Mouse (Mus musculus) midbrain, embryonic 16.5 days (tissue): ENCODE measurements around the gene Lat. TPM values are rescaled to one million over a fixed set of nuclear protein-coding genes. Genes with fewer than 3 reads are reported as not detected.
"Not testable (repeated sequence)": the region's sequence is repeated elsewhere in the genome, so short reads cannot be mapped to it uniquely, and the experiment has no call there.

Experiments
- ATAC-seq: fragments of 200-750 bp; cut with Nextera tagmentation; 2 replicates; pipeline ENCODE4 v1.8.0; 2017; ENCODE audit warnings: moderate TSS enrichment
- H3K27ac ChIP-seq: fragments of 300-500 bp; sonication (generic); 2 replicates; pipeline ENCODE4 v1.5.1; 2014; ENCODE audit warnings: mild to moderate bottlenecking, low read length, mixed read lengths
- H3K27me3 ChIP-seq: fragments of 300-500 bp; sonication (generic); 2 replicates; pipeline ENCODE4 v1.6.1; 2014; ENCODE audit warnings: low read depth, low read length, mixed read lengths; ENCODE audit not compliant: control insufficient read depth, insufficient read depth
- H3K36me3 ChIP-seq: fragments of 300-500 bp; sonication (generic); 2 replicates; pipeline ENCODE4 v1.6.1; 2014; ENCODE audit warnings: mild to moderate bottlenecking, low read length, moderate library complexity, mixed read lengths; ENCODE audit not compliant: control insufficient read depth, insufficient read depth
- H3K4me1 ChIP-seq: fragments of 300-500 bp; sonication (generic); 2 replicates; pipeline ENCODE4 v1.6.1; 2014; ENCODE audit warnings: mild to moderate bottlenecking, low read length, mixed read lengths; ENCODE audit not compliant: control insufficient read depth, insufficient read depth
- H3K4me2 ChIP-seq: fragments of 300-500 bp; sonication (generic); 2 replicates; pipeline ENCODE4 v1.6.1; 2014; ENCODE audit warnings: mild to moderate bottlenecking, low read length, mixed read lengths
- H3K4me3 ChIP-seq: fragments of 300-500 bp; sonication (generic); 2 replicates; pipeline ENCODE4 v1.5.1; 2014; ENCODE audit warnings: low read depth, mild to moderate bottlenecking, low read length, moderate library complexity, mixed read lengths
- H3K9ac ChIP-seq: fragments of 300-500 bp; sonication (generic); 2 replicates; pipeline ENCODE4 v1.6.1; 2014; ENCODE audit warnings: low read depth, low read length, mixed read lengths
- H3K9me3 ChIP-seq: fragments of 300-500 bp; sonication (generic); replicated peaks from 2 replicates; pipeline ENCODE4 v1.6.1; 2014; ENCODE audit warnings: mild to moderate bottlenecking, low read length, mixed read lengths; ENCODE audit not compliant: control insufficient read depth, poor library complexity, severe bottlenecking
- WGBS: fragments of 180-500 bp; shearing (Covaris S2); extraction: QIAGEN DNeasy Blood & Tissue Kit; methylation state at CpG from one replicate; pipeline ENCODE4 v1.1.7; 2014; 5-methylcytosine and 5-hydroxymethylcytosine counted together
- polyA plus RNA-seq: library from polyadenylated mRNA; unstranded; fragments of >200 nt; fragmentation: Nextera tagmentation; extraction: Ambion mirVana; gene quantifications from 2 replicates; pipeline ENCODE4 v1.2.1, GENCODE M21; 2015

The Lat gene
- polyA plus RNA-seq, 1 experiment from 2014 or later: 0.87 TPM

- Histone ChIP-seq H3K4me1 (peaks cover 6% of the 10 kb centered on the region), H3K9ac (no peak overlapping the region), H3K4me3 (no peak overlapping the region), H3K9me3 (no peaks in the 10 kb centered on the region), H3K4me2 (no peak overlapping the region), H3K36me3 (no peaks in the 10 kb centered on the region), H3K27me3 (no peaks in the 10 kb centered on the region), H3K27ac (no peak overlapping the region)
- 11% methylated on average over 5 of the region's 5 CpGs for WGBS
- no peak for ATAC-seq
Observed at GRCm38 (mm10) chr7:126399548-126399947, 30.2 kb upstream of the Lat start.

- H3K9ac ChIP-seq: no peak overlapping the region
- WGBS: 97% methylated on average over 4 of the region's 4 CpGs
- H3K4me3 ChIP-seq: no peak overlapping the region
- H3K4me2 ChIP-seq: no peak overlapping the region
- no peaks in the 10 kb centered on the region for H3K36me3 ChIP-seq
- no peak for ATAC-seq
- no peaks in the 10 kb centered on the region for H3K9me3 ChIP-seq
- no peaks in the 10 kb centered on the region for H3K27me3 ChIP-seq
- H3K4me1 ChIP-seq: peaks cover 6% of the 10 kb centered on the region
- no peak overlapping the region for H3K27ac ChIP-seq
Observed at GRCm38 (mm10) chr7:126397822-126398221, 28.5 kb upstream of the Lat start.

- no peaks in the 10 kb centered on the region for H3K36me3 ChIP-seq
- WGBS: 56% methylated on average over 6 of the region's 6 CpGs
- H3K4me3 ChIP-seq: 0 out of 2 replicates have a peak overlapping the region, but pooled peaks have one; percentile 8
- peaks cover 6% of the 10 kb centered on the region for H3K4me1 ChIP-seq
- no peaks in the 10 kb centered on the region for H3K9me3 ChIP-seq
- peak overlapping the region; percentile 41 for H3K4me2 ChIP-seq
- no peaks in the 10 kb centered on the region for H3K27me3 ChIP-seq
- H3K27ac ChIP-seq: no peak overlapping the region
- no peak overlapping the region for H3K9ac ChIP-seq
- no peak for ATAC-seq
Observed at GRCm38 (mm10) chr7:126397221-126397620, 27.9 kb upstream of the Lat start.

- Histone ChIP-seq H3K4me2 (peak within 1 kb of the TSS; percentile 70), H3K27me3 (no peaks in the 10 kb centered on the region), H3K36me3 (no peaks in the 10 kb centered on the region), H3K4me3 (peak within 1 kb of the TSS; percentile 81), H3K9ac (peak within 1 kb of the TSS; percentile 82), H3K9me3 (no peaks in the 10 kb centered on the region), H3K27ac (peak within 1 kb of the TSS; percentile 58; the same call in 1 of the 2 replicates), H3K4me1 (peaks cover 6% of the 10 kb centered on the region)
- under 1% methylated on average over 59 of the region's 59 CpGs for WGBS
- ATAC-seq: peak; percentile 100
Observed at GRCm38 (mm10) chr7:126396298-126397119, 27.1 kb upstream of the Lat start, which contains the start of gene Nfatc2ip. Gene Nfatc2ip (minus strand): TSS chr7:126396737.

GRCm38 (mm10) chr7:126392086-126392884, 22.9 kb upstream of the Lat start:
- not testable (repeated sequence) for H3K9me3 ChIP-seq, H3K4me2 ChIP-seq, ATAC-seq, H3K4me1 ChIP-seq, H3K9ac ChIP-seq, H3K27ac ChIP-seq, H3K36me3 ChIP-seq, H3K27me3 ChIP-seq, H3K4me3 ChIP-seq
- WGBS: 92% methylated on average over 7 of the region's 7 CpGs

GRCm38 (mm10) chr7:126388185-126388584, 18.8 kb upstream of the Lat start:
- 94% methylated on average over 1 of the region's 1 CpGs for WGBS
- H3K36me3 ChIP-seq: peaks cover 21% of the 10 kb centered on the region

GRCm38 (mm10) chr7:126383565-126383964, 14.2 kb upstream of the Lat start:
- H3K4me2 ChIP-seq: no peak overlapping the region
- H3K9me3 ChIP-seq: no peaks in the 10 kb centered on the region
- no peak overlapping the region for H3K27ac ChIP-seq
- H3K4me3 ChIP-seq: no peak overlapping the region
- peaks cover 13% of the 10 kb centered on the region for H3K36me3 ChIP-seq
- H3K4me1 ChIP-seq: 0 out of 2 replicates have a peak, but pooled peaks cover under 1% of the 10 kb centered on the region
- ATAC-seq: no peak
- WGBS: 83% methylated on average over 5 of the region's 5 CpGs
- H3K9ac ChIP-seq: no peak overlapping the region
- H3K27me3 ChIP-seq: no peaks in the 10 kb centered on the region

More at GRCm38 (mm10) chr7:126388185-126388584, 18.8 kb upstream of the Lat start:
- ATAC-seq: no peak
- Histone ChIP-seq H3K9me3 (no peaks in the 10 kb centered on the region), H3K4me2 (no peak overlapping the region), H3K27ac (no peak overlapping the region), H3K9ac (no peak overlapping the region), H3K4me1 (no peaks in the 10 kb centered on the region), H3K4me3 (no peak overlapping the region), H3K27me3 (no peaks in the 10 kb centered on the region)

- Histone ChIP-seq H3K9ac (peak within 1 kb of the TSS; percentile 85), H3K36me3 (peaks cover 11% of the 10 kb centered on the region), H3K9me3 (no peaks in the 10 kb centered on the region), H3K4me1 (peaks cover 17% of the 10 kb centered on the region), H3K27ac (peak within 1 kb of the TSS; percentile 85), H3K4me3 (peak within 1 kb of the TSS; percentile 85), H3K27me3 (no peaks in the 10 kb centered on the region), H3K4me2 (peak within 1 kb of the TSS; percentile 89)
- ATAC-seq: peak; percentile 97
- under 1% methylated on average over 33 of the region's 33 CpGs for WGBS
Observed at GRCm38 (mm10) chr7:126377278-126378158, 8.1 kb upstream of the Lat start, which contains the start of gene Spns1. Gene Spns1 (minus strand): TSS chr7:126377450.
